Mouse (Mus musculus) splenic B cell, adult 2 months (primary cell): ENCODE results near the gene Tmprss11e.

Experiments
- DNase-seq: peaks from one replicate; pipeline ENCODE4 v3.0.0-alpha.2; 2011; ENCODE audit warnings: low read depth, low spot score
- H3K27me3 ChIP-seq: 2 replicates; pipeline ENCODE4 v1.6.1; 2012; ENCODE audit warnings: mild to moderate bottlenecking, low read length, moderate library complexity, mixed read lengths; ENCODE audit not compliant: control insufficient read depth, poor library complexity, insufficient read depth, severe bottlenecking
- H3K36me3 ChIP-seq: 2 replicates; pipeline ENCODE4 v1.6.1; 2012; ENCODE audit warnings: mild to moderate bottlenecking, low read length, moderate library complexity, mixed read lengths; ENCODE audit not compliant: control insufficient read depth, poor library complexity, insufficient read depth, severe bottlenecking

The Tmprss11e gene

GRCm38 (mm10) chr5:86727033-86727432 is 18.6 kb downstream of the Tmprss11e start:
- no peaks in the 10 kb centered on the region for H3K36me3 ChIP-seq
- H3K27me3 ChIP-seq: no peaks in the 10 kb centered on the region
- DNase-seq: no peak

- DNase-seq: no peak
- no peaks in the 10 kb centered on the region for H3K36me3 ChIP-seq
These were observed 20.6 kb downstream of the Tmprss11e start for GRCm38 (mm10) chr5:86725021-86725420.

GRCm38 (mm10) chr5:86722820-86723460 is 22.7 kb downstream of the Tmprss11e start:
- Histone ChIP-seq H3K27me3 (no peaks in the 10 kb centered on the region), H3K36me3 (no peaks in the 10 kb centered on the region)
- no peak for DNase-seq

More at GRCm38 (mm10) chr5:86725021-86725420, 20.6 kb downstream of the Tmprss11e start:
- H3K27me3 ChIP-seq: no peaks in the 10 kb centered on the region

GRCm38 (mm10) chr5:86714967-86715366 is 30.6 kb downstream of the Tmprss11e start:
- Histone ChIP-seq H3K27me3 (no peaks in the 10 kb centered on the region), H3K36me3 (no peaks in the 10 kb centered on the region)
- no peak for DNase-seq

- DNase-seq: no peak
- no peaks in the 10 kb centered on the region for H3K27me3 ChIP-seq
- H3K36me3 ChIP-seq: no peaks in the 10 kb centered on the region
These were observed 40.7 kb downstream of the Tmprss11e start for GRCm38 (mm10) chr5:86704923-86705322.

GRCm38 (mm10) chr5:86684667-86685066 is 60.9 kb downstream of the Tmprss11e start:
- Histone ChIP-seq H3K27me3 (no peaks in the 10 kb centered on the region), H3K36me3 (no peaks in the 10 kb centered on the region)
- no peak for DNase-seq

GRCm38 (mm10) chr5:86676262-86676661 is 69.4 kb downstream of the Tmprss11e start, which contains the start of gene Tmprss11b:
TSS of gene Tmprss11b (minus strand) at chr5:86676362.
- no peak for DNase-seq
- H3K36me3 ChIP-seq: no peaks in the 10 kb centered on the region
- H3K27me3 ChIP-seq: no peaks in the 10 kb centered on the region
